Mouse (Mus musculus) spleen, postnatal 36 days (tissue): ENCODE data around the gene Fyn.

Source experiments
- DNase-seq, 2 experiments: peaks; one replicate each; pipeline ENCODE4 v3.0.0; 2022; ENCODE audit warnings: low spot score in 2 of 2, mixed read lengths in 1 of 2

The Fyn gene

GRCm38 (mm10) chr10:39563552-39564223, 195.0 kb downstream of the Fyn start:
- DNase-seq = no peak

- DNase-seq = no peak
Measured at GRCm38 (mm10) chr10:39566901-39567300, 198.2 kb downstream of the Fyn start.

GRCm38 (mm10) chr10:39568991-39569390, 200.3 kb downstream of the Fyn start:
- DNase-seq = no peak

GRCm38 (mm10) chr10:39571011-39571410, 202.4 kb downstream of the Fyn start:
- DNase-seq = no peak

- DNase-seq = no peak
Measured at GRCm38 (mm10) chr10:39572050-39572671, 203.5 kb downstream of the Fyn start.

- no peak for DNase-seq
Measured at GRCm38 (mm10) chr10:39572672-39573051, 204.0 kb downstream of the Fyn start.

GRCm38 (mm10) chr10:39576466-39576865, 207.8 kb downstream of the Fyn start:
- no peak for DNase-seq

- no peak for DNase-seq
Measured at GRCm38 (mm10) chr10:39580477-39580876, 211.8 kb downstream of the Fyn start.

- DNase-seq = no peak
Measured at GRCm38 (mm10) chr10:39582385-39582784, 213.7 kb downstream of the Fyn start.

GRCm38 (mm10) chr10:39583718-39584117, 215.1 kb downstream of the Fyn start:
- no peak for DNase-seq

- DNase-seq = no peak
Measured at GRCm38 (mm10) chr10:39587290-39587925, 218.8 kb downstream of the Fyn start.

GRCm38 (mm10) chr10:39587973-39588746, 219.5 kb downstream of the Fyn start:
- DNase-seq = no peak

GRCm38 (mm10) chr10:39589765-39590546, 221.3 kb downstream of the Fyn start:
- no peak for DNase-seq

GRCm38 (mm10) chr10:39590629-39591028, 222.0 kb downstream of the Fyn start:
- no peak for DNase-seq

- no peak for DNase-seq
Measured at GRCm38 (mm10) chr10:39592501-39592900, 223.8 kb downstream of the Fyn start.

- DNase-seq = no peak
Measured at GRCm38 (mm10) chr10:39594716-39595115, 226.1 kb downstream of the Fyn start.

- DNase-seq = no peak
Measured at GRCm38 (mm10) chr10:39595862-39596261, 227.2 kb downstream of the Fyn start.

- no peak for DNase-seq
Measured at GRCm38 (mm10) chr10:39597116-39597791, 228.6 kb downstream of the Fyn start.

GRCm38 (mm10) chr10:39597792-39598183, 229.1 kb downstream of the Fyn start:
- no peak for DNase-seq

GRCm38 (mm10) chr10:39599601-39600000, 230.9 kb downstream of the Fyn start:
- DNase-seq = no peak

- DNase-seq = peak; percentile 22 to 37
Measured at GRCm38 (mm10) chr10:39600115-39600514, 231.5 kb downstream of the Fyn start.
